Mouse (Mus musculus) midbrain, embryonic 11.5 days (tissue): ENCODE measurements around the gene Smug1. TPM values are rescaled to one million over a fixed set of nuclear protein-coding genes. Genes with fewer than 3 reads are reported as not detected.
A peak's percentile ranks its signal among the peaks of the same experiment; 100 is the strongest.

Source experiments
- ATAC-seq: fragments of 200-750 bp; cut with Nextera tagmentation; 2 replicates; pipeline ENCODE4 v1.8.0; 2017; ENCODE audit warnings: moderate TSS enrichment, moderate library complexity; ENCODE audit not compliant: low FRiP score
- DNase-seq: peaks from one replicate; pipeline ENCODE4 v3.0.0; 2015; ENCODE audit warnings: low spot score; ENCODE audit errors: missing footprints
- H3K27ac ChIP-seq: fragments of 300-500 bp; sonication (generic); 2 replicates; pipeline ENCODE4 v1.5.1; 2014; ENCODE audit warnings: low read depth, low read length
- H3K27me3 ChIP-seq: fragments of 300-500 bp; sonication (generic); 2 replicates; pipeline ENCODE4 v1.6.1; 2014; ENCODE audit warnings: mild to moderate bottlenecking, low read length, moderate library complexity, mixed read lengths; ENCODE audit not compliant: control insufficient read depth, insufficient read depth
- H3K36me3 ChIP-seq: fragments of 300-500 bp; sonication (generic); 2 replicates; pipeline ENCODE4 v1.6.1; 2014; ENCODE audit warnings: mild to moderate bottlenecking, low read length, moderate library complexity, mixed read lengths; ENCODE audit not compliant: control insufficient read depth, insufficient read depth
- H3K4me1 ChIP-seq: fragments of 300-500 bp; sonication (generic); 2 replicates; pipeline ENCODE4 v1.6.1; 2014; ENCODE audit warnings: low read length; ENCODE audit not compliant: control insufficient read depth, insufficient read depth
- H3K4me2 ChIP-seq: fragments of 300-500 bp; sonication (generic); 2 replicates; pipeline ENCODE4 v1.6.1; 2014; ENCODE audit warnings: mild to moderate bottlenecking, moderate library complexity
- H3K4me3 ChIP-seq: fragments of 300-500 bp; sonication (generic); 2 replicates; pipeline ENCODE4 v1.5.1; 2014; ENCODE audit warnings: low read depth, low read length
- H3K9ac ChIP-seq: fragments of 300-500 bp; sonication (generic); 2 replicates; pipeline ENCODE4 v1.6.1; 2014; ENCODE audit warnings: low read length
- H3K9me3 ChIP-seq: fragments of 300-500 bp; sonication (generic); 2 replicates; pipeline ENCODE4 v1.6.1; 2016; ENCODE audit warnings: low read length; ENCODE audit not compliant: control insufficient read depth
- WGBS: fragments of 180-500 bp; shearing (Covaris S2); extraction: QIAGEN DNeasy Blood & Tissue Kit; methylation state at CpG from one replicate; pipeline ENCODE4 v1.1.7; 2014; 5-methylcytosine and 5-hydroxymethylcytosine counted together
- polyA plus RNA-seq: library from polyadenylated mRNA; unstranded; fragments of >200 nt; fragmentation: Nextera tagmentation; extraction: Ambion mirVana; gene quantifications from 2 replicates; pipeline ENCODE4 v1.2.1, GENCODE M21; 2014

Gene Smug1
- polyA plus RNA-seq, 1 experiment from 2014 or later: 26.5 TPM

DNA sequence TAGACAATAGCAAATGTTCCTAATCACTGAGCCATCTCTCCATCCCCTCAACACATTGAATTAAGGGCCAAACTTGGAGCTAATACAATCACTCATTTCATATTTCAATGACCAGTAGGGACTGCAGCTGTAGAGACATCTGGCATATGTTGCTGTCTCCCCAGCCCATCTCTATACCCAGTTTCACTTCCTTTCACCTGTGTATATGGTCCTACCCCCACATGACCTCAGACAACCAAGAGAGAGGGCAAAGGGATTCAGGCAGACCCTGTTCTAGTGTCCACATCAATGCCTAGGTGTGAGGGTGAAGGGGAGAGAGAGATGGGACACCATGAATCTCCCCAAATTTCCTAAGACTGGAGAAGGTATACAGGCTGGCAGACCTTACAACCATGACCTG is 13.5 kb upstream of the Smug1 start:
- no peak overlapping the region for H3K4me2 ChIP-seq
- H3K27me3 ChIP-seq: peaks cover 77% of the 10 kb centered on the region
- H3K27ac ChIP-seq: no peak overlapping the region
- no peaks in the 10 kb centered on the region for H3K9me3 ChIP-seq
- no peaks in the 10 kb centered on the region for H3K36me3 ChIP-seq
- no peak overlapping the region for H3K4me3 ChIP-seq
- H3K4me1 ChIP-seq: peaks cover 7% of the 10 kb centered on the region
- DNase-seq: no peak
- no peak overlapping the region for H3K9ac ChIP-seq
- no peak for ATAC-seq

DNA sequence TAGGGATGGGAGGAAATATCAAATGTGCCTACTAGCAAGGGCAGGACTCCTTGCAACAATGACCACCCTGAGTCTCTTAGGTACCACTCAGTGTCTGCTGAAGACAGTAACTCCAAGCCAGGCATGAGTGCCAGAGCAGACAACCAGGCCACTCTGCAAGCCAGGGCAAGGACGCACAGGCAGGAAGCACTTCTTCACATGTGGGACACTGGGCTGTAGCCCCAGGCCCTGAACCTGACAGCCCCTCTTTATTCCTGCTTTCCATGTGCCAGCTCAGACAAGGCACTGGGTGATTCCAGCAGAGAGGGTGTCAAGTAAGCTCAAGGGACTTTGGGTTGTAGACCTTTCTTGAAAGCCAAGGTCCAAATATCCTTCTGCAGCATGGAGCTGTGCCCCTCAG is 11.9 kb upstream of the Smug1 start:
- DNase-seq (no peak), ATAC-seq (no peak)
- Histone ChIP-seq H3K27ac (no peak overlapping the region), H3K36me3 (no peaks in the 10 kb centered on the region), H3K9me3 (no peaks in the 10 kb centered on the region), H3K27me3 (peaks cover 90% of the 10 kb centered on the region), H3K4me1 (peaks cover 4% of the 10 kb centered on the region), H3K9ac (no peak overlapping the region), H3K4me2 (no peak overlapping the region), H3K4me3 (no peak overlapping the region)
- WGBS: 65% methylated on average over 1 of the region's 1 CpGs

DNA sequence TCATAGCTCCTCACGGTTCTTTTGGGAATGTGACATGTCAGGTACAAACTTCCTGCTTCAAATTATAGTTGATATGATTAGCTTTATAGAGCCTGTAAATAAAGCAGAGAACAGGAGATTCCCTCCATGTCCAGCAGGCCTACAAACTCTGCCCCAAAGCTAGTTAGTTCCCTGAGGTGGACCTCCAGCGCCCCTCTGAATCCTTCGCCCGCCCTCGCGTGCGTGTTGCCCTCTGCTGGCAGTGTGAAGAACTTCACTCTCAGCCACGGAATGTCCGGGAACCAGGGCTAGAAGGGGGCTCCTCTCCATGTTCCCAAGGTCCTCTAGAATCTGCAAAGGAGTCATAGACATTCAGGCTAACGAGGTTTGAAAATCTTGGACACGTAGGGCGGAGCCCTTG is 11.2 kb upstream of the Smug1 start:
- H3K27me3 ChIP-seq: peaks cover 91% of the 10 kb centered on the region
- DNase-seq: peak; percentile 93

DNA sequence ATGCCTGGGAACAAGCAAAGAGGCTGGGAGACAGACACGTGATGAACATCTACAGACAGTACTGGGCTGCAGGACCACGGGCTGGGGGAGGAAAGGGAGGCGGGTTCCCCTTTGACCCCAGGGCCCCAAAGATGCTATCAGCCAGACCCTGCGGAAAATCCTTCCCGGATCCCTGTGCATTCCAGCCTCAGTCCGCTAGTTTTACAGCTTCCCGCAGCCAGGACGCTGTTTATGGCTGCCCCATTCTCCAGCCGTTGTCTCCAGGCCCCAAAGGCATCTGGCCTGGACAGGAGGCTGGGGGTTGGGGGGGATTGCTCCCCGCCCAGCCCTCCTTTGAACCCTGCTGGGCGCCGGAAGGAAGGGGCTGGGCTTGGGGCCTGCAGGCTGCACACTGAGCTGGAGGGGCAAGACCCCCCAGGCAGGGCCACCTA is 10.7 kb upstream of the Smug1 start:
- Histone ChIP-seq H3K36me3 (no peaks in the 10 kb centered on the region), H3K9ac (no peak overlapping the region), H3K9me3 (no peaks in the 10 kb centered on the region), H3K4me2 (no peak overlapping the region), H3K27me3 (peaks cover 91% of the 10 kb centered on the region), H3K4me3 (no peak overlapping the region), H3K27ac (no peak overlapping the region), H3K4me1 (no peaks in the 10 kb centered on the region; the same call in 1 of the 2 replicates)
- ATAC-seq: no peak; the same call in 1 of the 2 replicates
- no peak for DNase-seq
- 2% methylated on average over 12 of the region's 12 CpGs for WGBS

More for the DNA sequence above, 11.2 kb upstream of the Smug1 start:
- Histone ChIP-seq H3K4me1 (peaks cover 2% of the 10 kb centered on the region), H3K9ac (no peak overlapping the region), H3K36me3 (no peaks in the 10 kb centered on the region), H3K27ac (no peak overlapping the region), H3K4me2 (no peak overlapping the region), H3K9me3 (no peaks in the 10 kb centered on the region), H3K4me3 (no peak overlapping the region)
- ATAC-seq: no peak
- 8% methylated on average over 12 of the region's 12 CpGs for WGBS

DNA sequence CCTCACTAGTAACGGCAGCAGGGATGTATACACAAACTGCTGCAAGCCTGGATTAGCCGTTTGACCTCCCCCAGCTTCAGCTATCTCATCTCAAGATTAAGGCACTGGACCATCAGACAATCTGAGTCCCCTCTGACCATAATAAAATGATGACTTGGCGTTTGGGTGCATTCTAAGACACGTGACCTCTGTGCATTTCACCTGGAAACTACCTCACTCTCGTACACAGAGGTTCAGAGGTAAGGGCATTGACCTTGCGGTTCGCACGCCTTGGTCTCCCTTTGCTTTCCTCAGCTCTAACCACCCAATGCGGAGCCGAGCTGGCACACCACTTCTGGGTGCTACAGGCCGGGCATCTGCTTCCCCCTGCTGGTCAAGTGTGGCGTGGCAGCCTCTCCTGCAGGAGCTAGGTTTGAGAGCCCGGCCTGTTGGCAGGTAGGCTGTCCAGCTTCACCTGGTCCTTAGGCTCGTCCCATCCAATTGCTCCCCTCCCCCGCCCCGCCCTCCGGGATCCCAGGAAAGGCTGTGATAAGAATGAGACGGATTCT is 10.1 kb upstream of the Smug1 start:
- H3K27me3 ChIP-seq: peaks cover 98% of the 10 kb centered on the region
- DNase-seq: peak; percentile 99
- 3% methylated on average over 18 of the region's 18 CpGs for WGBS
- H3K4me1 ChIP-seq: peaks cover 2% of the 10 kb centered on the region; the same call in 1 of the 2 replicates
- ATAC-seq: peak; percentile 65
- H3K27ac ChIP-seq: no peak overlapping the region
- H3K9me3 ChIP-seq: no peaks in the 10 kb centered on the region
- H3K4me3 ChIP-seq: no peak overlapping the region
- H3K9ac ChIP-seq: no peak overlapping the region
- no peaks in the 10 kb centered on the region for H3K36me3 ChIP-seq
- no peak overlapping the region for H3K4me2 ChIP-seq

DNA sequence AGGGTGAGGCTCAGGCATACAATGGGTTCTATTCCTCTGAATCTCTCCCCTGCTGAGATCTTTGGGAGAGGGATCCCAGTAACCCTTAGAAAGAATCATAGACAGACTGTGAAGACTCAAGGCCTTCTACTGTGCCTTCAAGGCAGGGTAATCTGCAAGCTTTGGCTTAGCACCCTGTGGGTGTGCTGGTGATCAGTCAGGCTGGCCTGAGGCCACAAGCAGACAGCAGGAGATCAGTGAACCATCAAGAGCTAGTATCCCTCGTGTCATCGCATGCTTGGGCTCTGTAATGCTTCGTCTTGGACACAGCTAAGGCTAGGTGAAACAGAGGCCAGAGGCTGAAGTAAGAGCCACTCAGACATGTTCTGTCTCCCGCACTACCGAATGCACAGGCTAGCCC is 6.4 kb upstream of the Smug1 start:
- no peak for DNase-seq
- Histone ChIP-seq H3K4me2 (no peak overlapping the region), H3K36me3 (no peaks in the 10 kb centered on the region), H3K4me1 (peaks cover 20% of the 10 kb centered on the region), H3K9ac (no peak overlapping the region), H3K4me3 (no peak overlapping the region), H3K9me3 (no peaks in the 10 kb centered on the region), H3K27me3 (peaks cover 99% of the 10 kb centered on the region), H3K27ac (no peak overlapping the region)
- no peak for ATAC-seq
- WGBS: 66% methylated on average over 5 of the region's 5 CpGs

DNA sequence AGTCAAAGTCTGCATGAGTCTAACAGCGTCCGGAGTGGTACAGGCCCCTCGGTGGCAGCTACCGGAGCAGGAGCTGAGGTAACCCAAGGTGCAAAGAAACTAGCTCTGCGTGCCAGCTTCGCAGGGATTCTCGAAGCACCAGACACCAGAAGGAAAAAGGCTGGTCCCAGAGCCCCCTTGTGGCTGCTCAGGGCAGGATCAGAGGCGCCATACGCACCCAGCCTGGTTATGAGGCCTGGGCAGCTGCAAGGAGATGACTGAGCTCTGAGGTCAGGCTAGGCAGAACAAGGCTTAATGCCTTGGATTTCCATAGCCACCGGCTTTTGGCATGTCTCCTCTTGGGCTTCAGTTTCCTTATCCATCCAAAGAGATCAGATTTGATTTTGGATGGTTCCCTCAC is 5.6 kb upstream of the Smug1 start:
- no peaks in the 10 kb centered on the region for H3K9me3 ChIP-seq
- 6% methylated on average over 10 of the region's 10 CpGs for WGBS
- H3K4me3 ChIP-seq: no peak overlapping the region
- peak; percentile 95 for DNase-seq
- ATAC-seq: no peak
- H3K4me2 ChIP-seq: no peak overlapping the region
- no peak overlapping the region for H3K9ac ChIP-seq
- H3K27me3 ChIP-seq: peaks cover 99% of the 10 kb centered on the region
- no peak overlapping the region for H3K27ac ChIP-seq
- peaks cover 20% of the 10 kb centered on the region for H3K4me1 ChIP-seq
- H3K36me3 ChIP-seq: no peaks in the 10 kb centered on the region

DNA sequence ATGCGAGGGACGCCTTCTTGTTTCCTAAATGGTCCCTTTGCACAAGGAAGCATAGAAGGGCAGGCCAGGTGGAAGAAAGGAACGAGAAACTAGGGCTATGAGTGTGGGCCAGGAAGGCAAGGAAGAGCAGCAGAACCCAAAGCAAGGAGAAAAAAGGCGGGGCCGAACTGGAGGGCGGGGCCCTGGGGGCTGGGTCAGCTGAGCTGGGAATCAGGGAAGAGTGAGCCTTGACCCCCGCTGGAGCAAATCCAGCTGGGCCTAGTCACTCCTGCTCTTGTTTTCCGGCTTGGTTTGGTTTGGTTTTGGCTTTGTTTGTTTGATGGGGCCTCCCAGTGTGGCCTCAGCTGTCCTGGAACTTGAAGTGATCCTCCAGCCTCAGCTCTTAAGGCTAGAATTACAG is 4.4 kb upstream of the Smug1 start:
- Histone ChIP-seq H3K36me3 (no peaks in the 10 kb centered on the region), H3K27me3 (peaks cover 99% of the 10 kb centered on the region), H3K4me2 (no peak overlapping the region), H3K27ac (no peak overlapping the region), H3K4me1 (peaks cover 26% of the 10 kb centered on the region), H3K4me3 (no peak overlapping the region), H3K9ac (no peak overlapping the region), H3K9me3 (no peaks in the 10 kb centered on the region)
- no peak for ATAC-seq
- 5% methylated on average over 8 of the region's 8 CpGs for WGBS
- no peak for DNase-seq

DNA sequence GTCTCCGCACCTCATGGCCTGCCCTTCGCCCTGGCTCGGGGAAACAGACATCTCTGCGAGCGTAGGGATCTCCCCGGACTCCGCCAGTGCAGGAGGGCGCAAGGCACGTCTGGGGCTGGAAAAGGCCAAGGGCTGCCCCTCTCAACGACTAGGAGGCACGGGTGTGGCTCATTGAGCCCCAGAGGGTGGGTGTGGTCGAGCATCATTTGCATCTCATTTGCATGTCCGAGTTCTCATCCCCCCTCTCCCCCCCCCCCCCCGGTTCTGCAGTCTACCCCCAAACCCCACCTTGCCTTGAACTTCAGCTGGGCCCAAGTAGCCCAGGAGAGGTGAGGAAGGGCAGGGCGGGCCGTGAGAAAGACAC is 3.4 kb upstream of the Smug1 start:
- Histone ChIP-seq H3K9me3 (no peaks in the 10 kb centered on the region), H3K4me3 (peak overlapping the region; percentile 46), H3K27ac (no peak overlapping the region), H3K27me3 (peaks cover 93% of the 10 kb centered on the region), H3K9ac (0 out of 2 replicates have a peak overlapping the region, but pooled peaks have one; percentile 66), H3K4me2 (peak overlapping the region; percentile 95), H3K36me3 (no peaks in the 10 kb centered on the region), H3K4me1 (peaks cover 28% of the 10 kb centered on the region)
- DNase-seq (no peak), ATAC-seq (0 out of 2 replicates have a peak, but pooled peaks have one; percentile 4)
- WGBS: 6% methylated on average over 15 of the region's 16 CpGs
